Mouse (Mus musculus) midbrain, postnatal 0 days (tissue): ENCODE measurements around the gene Ak5. TPM values are rescaled to one million over a fixed set of nuclear protein-coding genes. Genes with fewer than 3 reads are reported as not detected.

Source experiments
- ATAC-seq: fragments of 200-750 bp; cut with Nextera tagmentation; 2 replicates; pipeline ENCODE4 v1.8.0; 2017; ENCODE audit warnings: moderate number of reproducible peaks, mild to moderate bottlenecking, moderate TSS enrichment, moderate library complexity; ENCODE audit not compliant: low FRiP score
- DNase-seq: peaks from one replicate; pipeline ENCODE4 v3.0.0-alpha.2; 2015; ENCODE audit warnings: low spot score
- H3K27ac ChIP-seq: fragments of 300-500 bp; sonication (generic); 2 replicates; pipeline ENCODE4 v1.5.1; 2014; ENCODE audit warnings: low read depth, mild to moderate bottlenecking, low read length, mixed read lengths
- H3K27me3 ChIP-seq: fragments of 300-500 bp; sonication (generic); 2 replicates; pipeline ENCODE4 v1.6.1; 2014; ENCODE audit warnings: low read length, control low read depth, mixed read lengths; ENCODE audit not compliant: insufficient read depth
- H3K36me3 ChIP-seq: fragments of 300-500 bp; sonication (generic); 2 replicates; pipeline ENCODE4 v1.6.1; 2014; ENCODE audit warnings: low read length, control low read depth, mixed read lengths; ENCODE audit not compliant: insufficient read depth
- H3K4me1 ChIP-seq: fragments of 300-500 bp; sonication (generic); 2 replicates; pipeline ENCODE4 v1.6.1; 2014; ENCODE audit warnings: mild to moderate bottlenecking, control low read depth, antibody characterized with exemption, low read length, mixed read lengths; ENCODE audit not compliant: insufficient read depth
- H3K4me2 ChIP-seq: fragments of 300-500 bp; sonication (generic); 2 replicates; pipeline ENCODE4 v1.6.1; 2014; ENCODE audit warnings: low read depth, mild to moderate bottlenecking, low read length, mixed read lengths; ENCODE audit not compliant: poor library complexity, severe bottlenecking
- H3K4me3 ChIP-seq: fragments of 300-500 bp; sonication (generic); 2 replicates; pipeline ENCODE4 v1.5.1; 2014; ENCODE audit warnings: low read depth, mild to moderate bottlenecking, low read length, moderate library complexity
- H3K9ac ChIP-seq: fragments of 300-500 bp; sonication (generic); replicated peaks from 2 replicates; pipeline ENCODE4 v1.6.1; 2014; ENCODE audit warnings: mild to moderate bottlenecking, low read length, moderate library complexity, mixed read lengths; ENCODE audit not compliant: poor library complexity, severe bottlenecking
- H3K9me3 ChIP-seq: fragments of 300-500 bp; sonication (generic); 2 replicates; pipeline ENCODE4 v1.6.1; 2016; ENCODE audit warnings: low read length, control low read depth
- CTCF ChIP-seq: IDR thresholded peaks from 2 replicates; pipeline ENCODE4 v1.5.1; 2016; ENCODE audit warnings: antibody characterized with exemption, mild to moderate bottlenecking
- WGBS: fragments of 180-500 bp; shearing (Covaris S2); extraction: QIAGEN DNeasy Blood & Tissue Kit; methylation state at CpG from one replicate; pipeline ENCODE4 v1.1.7; 2014; 5-methylcytosine and 5-hydroxymethylcytosine counted together
- polyA plus RNA-seq: library from polyadenylated mRNA; unstranded; fragments of >200 nt; fragmentation: Nextera tagmentation; extraction: Ambion mirVana; gene quantifications from 2 replicates; pipeline ENCODE4 v1.2.1, GENCODE M21; 2015
- total RNA-seq: library from RNA; depleted of rRNA; stranded (reverse); fragments of >200 nt; gene quantifications from 2 replicates; pipeline ENCODE4 v1.2.3, GENCODE M21; 2014

Ak5 gene
- total and polyA plus RNA-seq, 2 experiments from 2014 or later, result 14.0 to 22.3 TPM

DNA sequence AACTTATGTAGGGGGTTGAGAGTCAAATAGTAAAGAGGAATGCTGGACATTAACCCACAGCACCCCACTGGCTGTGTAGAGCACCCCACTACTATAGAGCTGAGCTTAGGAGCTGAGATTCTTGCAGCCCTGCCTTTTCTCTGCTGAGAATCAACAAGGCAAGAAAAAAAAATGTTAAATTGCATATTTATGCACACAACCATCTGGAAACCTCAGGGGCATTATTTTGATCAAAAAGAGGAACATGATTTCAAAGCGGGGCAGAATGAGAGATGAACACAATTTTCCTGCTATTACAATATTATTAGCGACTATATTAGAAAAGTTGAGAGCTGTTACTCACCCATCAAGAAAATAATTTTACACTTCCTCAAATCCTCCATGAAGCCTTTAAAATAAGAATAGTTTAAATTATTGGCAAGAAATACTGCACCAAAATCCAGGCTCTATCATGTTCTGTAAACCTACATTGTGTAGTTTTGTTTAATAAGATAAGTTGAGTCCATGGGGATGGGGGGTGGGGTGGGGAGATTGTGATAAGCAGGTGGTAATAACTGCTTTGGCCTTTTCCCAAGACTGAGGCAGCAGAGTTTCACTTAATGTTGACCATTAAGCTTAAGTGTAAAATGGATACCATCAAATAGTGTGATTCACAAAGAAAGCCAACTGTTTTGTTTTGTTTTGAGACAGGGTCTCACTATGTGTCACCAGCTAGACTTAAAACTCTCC is 169.0 kb downstream of the Ak5 start:
- H3K9me3 ChIP-seq, result no peaks in the 10 kb centered on the region
- no peak overlapping the region for H3K4me2 ChIP-seq
- H3K9ac ChIP-seq, result no peak overlapping the region
- no peak for ATAC-seq
- no peak for DNase-seq
- no peaks in the 10 kb centered on the region for H3K27me3 ChIP-seq
- H3K4me3 ChIP-seq, result no peak overlapping the region
- peaks cover 11% of the 10 kb centered on the region for H3K4me1 ChIP-seq
- TF ChIP-seq CTCF, result no peak
- 74% methylated on average over 2 of the region's 2 CpGs for WGBS
- H3K36me3 ChIP-seq, result no peaks in the 10 kb centered on the region
- no peak overlapping the region for H3K27ac ChIP-seq

- H3K27me3 ChIP-seq, result no peaks in the 10 kb centered on the region
- H3K9ac ChIP-seq, result no peak overlapping the region
- no peak for DNase-seq
- H3K9me3 ChIP-seq, result no peaks in the 10 kb centered on the region
- H3K4me1 ChIP-seq, result peaks cover 11% of the 10 kb centered on the region
- no peak overlapping the region for H3K27ac ChIP-seq
- WGBS, result 86% methylated on average over 2 of the region's 2 CpGs
- no peaks in the 10 kb centered on the region for H3K36me3 ChIP-seq
- no peak overlapping the region for H3K4me2 ChIP-seq
- no peak overlapping the region for H3K4me3 ChIP-seq
- ATAC-seq, result no peak
- no peak for TF ChIP-seq CTCF
Measured at GRCm38 (mm10) chr3:152497842-152498241, 170.3 kb downstream of the Ak5 start.

- Histone ChIP-seq H3K36me3 (no peaks in the 10 kb centered on the region), H3K4me1 (peaks cover 11% of the 10 kb centered on the region), H3K9ac (no peak overlapping the region), H3K27ac (no peak overlapping the region), H3K9me3 (no peaks in the 10 kb centered on the region), H3K4me3 (no peak overlapping the region), H3K27me3 (no peaks in the 10 kb centered on the region), H3K4me2 (no peak overlapping the region)
- no peak for DNase-seq
- 72% methylated on average over 7 of the region's 7 CpGs for WGBS
- ATAC-seq, result no peak
- TF ChIP-seq CTCF, result no peak
Measured at GRCm38 (mm10) chr3:152497084-152497483, 171.1 kb downstream of the Ak5 start.

- Histone ChIP-seq H3K36me3 (no peaks in the 10 kb centered on the region), H3K4me3 (no peak overlapping the region), H3K27ac (peak overlapping the region; percentile 49), H3K9ac (no peak overlapping the region), H3K4me1 (peaks cover 11% of the 10 kb centered on the region), H3K27me3 (no peaks in the 10 kb centered on the region), H3K9me3 (no peaks in the 10 kb centered on the region), H3K4me2 (no peak overlapping the region)
- 36% methylated on average over 8 of the region's 8 CpGs for WGBS
- ATAC-seq, result peak; percentile 75
- TF ChIP-seq CTCF, result no peak
- DNase-seq, result peak; percentile 52
Measured at GRCm38 (mm10) chr3:152495415-152495898, 172.7 kb downstream of the Ak5 start.

DNA sequence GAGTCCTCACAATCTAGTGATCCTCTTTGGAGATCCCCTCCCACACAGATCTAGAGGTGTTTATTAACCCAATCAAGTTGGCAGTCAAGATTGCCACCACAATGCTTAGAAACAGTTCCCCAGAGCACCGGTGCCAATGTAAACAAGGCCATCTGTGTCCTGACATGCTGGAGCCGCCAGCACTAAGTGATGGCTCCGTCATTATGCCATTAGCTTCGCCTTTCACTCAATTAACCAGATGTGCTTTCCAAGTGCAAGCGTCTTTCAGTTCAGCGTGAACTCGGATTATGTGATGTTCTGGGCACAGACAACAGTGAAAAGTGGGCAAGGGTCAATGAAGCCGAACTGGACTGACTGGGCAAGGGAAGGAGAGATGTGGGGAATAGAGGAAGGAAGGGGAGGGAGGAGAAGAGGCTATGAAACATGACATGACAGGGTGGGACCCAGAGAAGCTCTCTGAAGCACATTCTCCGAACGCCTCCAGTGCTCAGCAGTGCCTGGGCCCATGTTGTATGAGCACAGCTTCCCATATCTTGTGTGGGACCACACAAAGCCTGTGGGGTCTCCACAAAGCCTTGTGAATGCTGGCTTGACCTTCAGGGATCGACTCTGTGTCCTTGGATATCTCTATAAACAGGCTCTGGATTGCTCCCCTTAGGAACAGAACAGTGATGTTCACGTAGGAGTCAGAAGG is 173.3 kb downstream of the Ak5 start:
- H3K4me3 ChIP-seq, result no peak overlapping the region
- DNase-seq (peak; percentile 44), ATAC-seq (peak; percentile 29; the same call in 1 of the 2 replicates)
- H3K4me1 ChIP-seq, result peaks cover 11% of the 10 kb centered on the region
- no peak for TF ChIP-seq CTCF
- H3K27ac ChIP-seq, result peak overlapping the region; percentile 49
- no peaks in the 10 kb centered on the region for H3K36me3 ChIP-seq
- no peaks in the 10 kb centered on the region for H3K9me3 ChIP-seq
- H3K4me2 ChIP-seq, result no peak overlapping the region
- no peaks in the 10 kb centered on the region for H3K27me3 ChIP-seq
- no peak overlapping the region for H3K9ac ChIP-seq
- 56% methylated on average over 12 of the region's 12 CpGs for WGBS

GRCm38 (mm10) chr3:152493813-152494212 is 174.3 kb downstream of the Ak5 start:
- 57% methylated on average over 2 of the region's 2 CpGs for WGBS

More at GRCm38 (mm10) chr3:152493813-152494212, 174.3 kb downstream of the Ak5 start:
- H3K9me3 ChIP-seq, result no peaks in the 10 kb centered on the region
- H3K27me3 ChIP-seq, result no peaks in the 10 kb centered on the region
- H3K36me3 ChIP-seq, result no peaks in the 10 kb centered on the region
- DNase-seq (no peak), ATAC-seq (no peak)
- H3K4me3 ChIP-seq, result no peak overlapping the region
- peaks cover 11% of the 10 kb centered on the region for H3K4me1 ChIP-seq
- no peak overlapping the region for H3K4me2 ChIP-seq
- no peak for TF ChIP-seq CTCF
- no peak overlapping the region for H3K9ac ChIP-seq
- H3K27ac ChIP-seq, result no peak overlapping the region
